Mouse (Mus musculus): ENCODE measurements around the gene Gata3.

Gene Gata3

GRCm38 (mm10) chr2:9886031-9886430, 3.8 kb downstream of the Gata3 start:
- no peak for DNase-seq (ENCODE audit: extremely low spot score, low spot score)

GRCm38 (mm10) chr2:9885217-9885770, 4.5 kb downstream of the Gata3 start:
- no peak for DNase-seq (ENCODE audit: extremely low spot score, low spot score)

DNA sequence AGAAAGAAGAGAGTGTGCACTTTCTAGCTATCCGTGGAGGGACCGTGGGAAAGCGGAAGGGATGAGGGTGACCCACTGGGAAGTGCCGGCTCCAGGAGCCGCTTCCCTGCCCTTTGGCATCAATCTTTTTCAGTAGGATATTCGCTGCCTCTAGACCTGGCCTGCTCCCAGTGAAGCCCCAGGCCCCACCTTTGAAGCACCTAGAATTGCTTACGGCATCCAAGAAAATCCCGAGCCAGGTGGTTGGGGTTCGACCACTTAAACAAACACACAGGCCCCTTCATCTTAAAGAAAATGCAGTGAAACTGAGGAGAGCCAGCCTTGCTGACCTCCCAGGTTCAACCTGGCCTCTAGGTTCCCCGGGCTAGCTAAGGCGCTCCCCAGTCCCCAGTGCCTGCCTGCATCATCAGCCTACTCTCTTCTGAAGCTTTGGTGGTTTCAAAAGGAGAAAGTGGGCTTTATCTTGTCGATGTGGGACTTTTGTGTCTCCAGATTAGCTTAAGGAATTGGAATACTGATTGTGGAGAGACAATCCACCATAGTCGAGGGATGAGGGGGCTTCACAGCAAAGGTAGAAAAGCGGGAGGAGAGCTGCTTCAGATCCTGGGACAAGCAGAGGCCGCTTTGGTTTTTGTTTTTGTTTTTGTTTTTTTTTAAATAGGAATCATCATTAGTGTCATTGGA, 5.2 kb downstream of the Gata3 start:
- peak; percentile 60 for DNase-seq (ENCODE audit: extremely low spot score, low spot score)

GRCm38 (mm10) chr2:9883803-9884532, 5.9 kb downstream of the Gata3 start:
- DNase-seq (ENCODE audit: extremely low spot score, low spot score) = no peak

GRCm38 (mm10) chr2:9882926-9883802, 6.7 kb downstream of the Gata3 start:
- peak; percentile 74 for DNase-seq (ENCODE audit: extremely low spot score, low spot score)

- DNase-seq (ENCODE audit: extremely low spot score, low spot score) = no peak
These were observed 7.4 kb downstream of the Gata3 start for GRCm38 (mm10) chr2:9882371-9882925.

DNA sequence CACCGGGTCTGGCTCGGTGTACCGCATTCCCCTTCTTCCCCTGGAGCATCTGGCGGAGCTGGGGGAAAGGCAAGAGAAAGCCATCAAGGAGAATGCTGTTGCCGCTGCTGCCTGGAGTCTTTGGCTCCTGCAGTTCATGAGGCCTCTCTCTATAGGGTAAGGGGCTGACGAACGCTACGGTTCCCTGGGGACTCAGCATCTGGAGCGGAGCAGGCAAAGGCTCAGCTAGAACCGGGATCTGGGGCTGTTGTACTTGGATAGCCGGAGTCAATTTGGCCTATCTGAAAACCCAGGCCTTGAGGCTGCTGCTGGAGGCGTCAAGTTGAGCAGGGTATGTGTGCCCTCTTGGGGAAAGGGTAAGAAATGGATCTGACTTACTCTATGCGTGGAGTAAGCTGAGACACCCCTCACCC, 8.2 kb downstream of the Gata3 start:
- peak; percentile 71 for DNase-seq (ENCODE audit: extremely low spot score, low spot score)

GRCm38 (mm10) chr2:9881051-9881591, 8.7 kb downstream of the Gata3 start, which contains the start of gene 4930412O13Rik:
Gene 4930412O13Rik, plus strand, starts transcription at chr2:9881252.
- peak; percentile 76 for DNase-seq (ENCODE audit: extremely low spot score, low spot score)

DNA sequence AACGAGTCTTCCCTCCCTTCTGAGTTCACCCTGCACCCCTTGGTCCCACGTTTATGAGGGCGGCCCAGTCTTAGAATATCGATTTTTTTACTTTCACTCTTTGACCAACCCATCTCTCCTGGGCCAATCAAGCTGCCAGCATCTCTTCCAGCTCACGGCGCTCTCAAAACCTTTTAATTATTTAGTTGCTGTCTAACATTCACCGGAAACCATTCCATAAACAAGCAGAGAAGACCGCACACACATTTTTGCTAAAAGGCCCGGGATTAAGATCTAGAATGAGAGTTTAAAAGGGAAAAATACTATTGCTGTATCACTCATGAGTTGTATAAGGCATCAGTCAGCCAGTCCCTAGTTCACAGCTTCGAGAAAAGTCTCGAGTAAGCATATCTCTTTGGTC, 9.6 kb downstream of the Gata3 start:
- no peak for DNase-seq (ENCODE audit: extremely low spot score, low spot score)

DNA sequence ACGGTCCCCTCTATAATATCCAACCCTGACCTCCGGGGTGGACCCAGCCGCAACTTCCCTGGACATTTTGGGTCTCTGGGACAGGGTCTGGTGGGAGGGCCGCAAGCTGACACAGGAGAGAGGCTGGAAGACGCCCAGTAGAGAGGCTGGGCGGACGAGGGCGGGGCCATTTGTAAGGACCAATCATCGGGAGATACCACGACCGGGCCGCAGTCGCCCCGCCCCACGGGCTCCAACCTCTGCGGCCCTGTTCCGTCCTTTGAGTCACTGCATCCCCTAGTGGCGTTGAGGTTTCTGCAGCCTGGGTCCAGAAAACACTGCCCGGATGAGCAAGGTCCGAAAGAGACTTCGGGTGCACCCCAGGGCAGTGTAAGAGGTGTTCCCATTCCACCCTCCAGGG, 10.3 kb downstream of the Gata3 start:
- peak; percentile 93 for DNase-seq (ENCODE audit: extremely low spot score, low spot score)

- DNase-seq (ENCODE audit: extremely low spot score, low spot score) = no peak
These were observed 10.7 kb downstream of the Gata3 start for GRCm38 (mm10) chr2:9879092-9879491.

DNA sequence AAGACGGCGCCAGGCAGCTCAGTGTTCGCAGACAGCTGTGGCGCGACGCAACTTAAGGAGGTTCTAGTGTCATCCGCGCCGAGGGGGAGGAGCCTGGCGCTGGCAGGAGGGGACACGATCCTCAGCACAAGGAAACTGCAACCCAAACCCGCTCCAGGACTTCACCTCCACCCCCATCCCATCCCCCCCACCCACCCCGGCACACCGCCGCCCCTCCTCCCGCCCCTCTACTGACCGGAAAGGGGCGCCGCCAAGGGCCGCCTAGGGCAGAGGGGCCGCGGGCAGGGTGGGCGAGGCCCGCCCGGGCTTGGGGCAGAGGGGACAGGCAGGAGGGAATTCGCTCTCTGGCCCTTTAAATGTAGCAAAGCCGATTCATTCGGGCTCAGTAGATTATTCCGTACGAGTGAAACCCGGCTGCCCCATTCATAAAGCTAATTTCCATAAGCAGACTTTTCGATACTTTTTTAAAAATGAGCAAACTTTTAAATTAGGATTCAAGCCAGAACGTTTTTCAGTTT, 11.2 kb downstream of the Gata3 start:
- peak; percentile 77 for DNase-seq (ENCODE audit: extremely low spot score, low spot score)

- peak; percentile 42 for DNase-seq (ENCODE audit: extremely low spot score, low spot score)
These were observed 11.8 kb downstream of the Gata3 start for GRCm38 (mm10) chr2:9877966-9878563.

DNA sequence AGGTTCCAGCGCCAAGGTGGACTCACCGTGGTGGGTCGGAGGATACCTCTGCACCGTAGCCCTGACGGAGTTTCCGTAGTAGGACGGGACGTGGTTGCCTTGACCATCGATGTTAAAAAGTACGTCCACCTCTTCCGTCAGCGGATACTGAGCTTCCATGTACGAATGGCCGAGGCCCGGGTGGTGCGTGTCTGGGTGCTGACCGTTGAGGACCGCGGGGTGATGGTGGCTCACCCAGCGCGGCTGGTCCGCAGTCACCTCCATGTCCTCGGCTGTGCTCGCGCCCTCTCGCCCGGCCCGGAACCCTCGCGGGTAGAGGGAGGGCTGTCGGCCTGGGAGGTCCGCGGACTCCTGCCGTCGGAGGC, 12.5 kb downstream of the Gata3 start:
- DNase-seq (ENCODE audit: extremely low spot score, low spot score) = no peak

DNA sequence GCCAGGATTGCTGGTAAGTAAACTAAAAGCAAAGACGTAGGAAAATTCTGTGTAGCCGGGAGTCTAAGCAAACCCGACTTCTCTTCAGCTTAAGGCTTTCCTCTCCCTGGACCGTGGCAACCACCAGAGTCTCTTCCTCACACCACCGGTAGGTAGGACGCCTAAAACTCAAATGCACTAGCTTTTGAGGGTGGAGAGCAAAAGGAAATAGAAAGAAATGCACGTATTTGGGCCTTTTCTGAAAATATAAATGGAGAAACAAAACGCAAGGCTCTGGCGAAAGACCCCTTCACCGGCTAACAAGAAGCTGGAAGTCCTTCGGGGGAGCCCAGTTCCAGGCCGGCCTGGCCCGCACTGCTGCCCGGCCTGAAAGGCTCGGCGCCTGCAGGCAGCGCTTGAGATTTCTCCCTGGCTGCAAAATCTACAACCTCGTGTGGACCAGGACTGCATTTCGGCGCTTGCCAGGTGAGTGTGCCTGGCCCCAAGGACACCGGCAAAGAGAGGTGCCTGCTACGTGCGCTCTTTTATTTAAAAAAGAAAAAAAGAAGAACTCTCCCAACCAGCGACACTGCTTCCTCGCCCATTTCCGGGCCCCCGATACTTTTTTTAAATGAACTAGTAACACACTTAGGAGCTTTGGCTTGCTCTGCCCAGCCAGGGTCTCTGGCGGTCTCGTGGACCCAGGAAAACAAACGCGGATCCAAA, 13.1 kb downstream of the Gata3 start:
- DNase-seq (ENCODE audit: extremely low spot score, low spot score) = peak; percentile 69

GRCm38 (mm10) chr2:9875676-9876357, 14.0 kb downstream of the Gata3 start:
- no peak for DNase-seq (ENCODE audit: extremely low spot score, low spot score)

GRCm38 (mm10) chr2:9875220-9875619, 14.6 kb downstream of the Gata3 start:
- DNase-seq (ENCODE audit: extremely low spot score, low spot score) = peak; percentile 47

GRCm38 (mm10) chr2:9874467-9875219, 15.2 kb downstream of the Gata3 start:
- peak; percentile 54 for DNase-seq (ENCODE audit: extremely low spot score, low spot score)
